Mouse (Mus musculus) regulatory T cell (primary cell): Measurements from ENCODE around the gene Zfp593.
"Not testable (repeated sequence)": the region's sequence is repeated elsewhere in the genome, so short reads cannot be mapped to it uniquely, and the experiment has no call there.

Source experiments
- in situ Hi-C: fragments of 300-600 bp; cut with MboI, MseI; formaldehyde crosslinking; loops from one replicate; pipeline ENCODE4 v1.15.1; 2025; ENCODE audit warnings: high pct_unique_total_duplicates

Zfp593 gene

DNA sequence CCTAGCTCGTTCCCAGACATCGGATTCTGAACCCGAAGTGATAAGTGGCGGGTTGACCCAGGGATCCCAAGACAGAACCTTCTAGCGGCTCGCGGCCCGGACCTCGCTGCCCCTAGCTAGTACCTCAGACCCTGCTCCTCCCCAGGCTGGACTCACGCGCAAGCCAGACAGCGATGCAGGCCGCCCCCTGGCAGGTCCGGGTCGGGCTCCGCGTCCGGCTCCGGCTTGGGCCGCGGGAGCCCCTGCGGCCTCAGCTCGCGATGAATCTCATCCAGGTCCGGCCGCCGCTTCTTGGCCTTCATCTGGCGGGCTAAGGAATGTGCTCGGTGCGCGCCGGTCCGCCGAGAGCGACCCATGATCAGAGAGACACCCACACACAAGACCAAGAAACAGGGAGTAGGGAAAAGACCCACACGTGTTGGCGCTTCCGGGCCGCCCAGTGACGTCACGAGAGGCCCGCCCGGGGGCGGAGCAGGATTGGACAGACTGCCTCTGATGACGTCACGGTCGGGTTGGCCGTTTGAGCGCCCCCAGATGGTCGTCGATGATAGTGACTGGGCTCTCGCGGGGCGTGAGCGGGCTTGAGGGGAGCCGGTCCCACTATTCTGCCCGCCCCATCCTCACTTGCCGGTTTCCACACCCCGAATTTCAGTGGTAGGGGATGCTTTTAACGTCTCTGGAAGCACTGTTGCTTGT lies at the start of gene Zfp593:
TSS of gene Zfp593 (minus strand) at position 445 of the 696 bp plus-strand sequence.
- in situ Hi-C loops: no loop called here

DNA sequence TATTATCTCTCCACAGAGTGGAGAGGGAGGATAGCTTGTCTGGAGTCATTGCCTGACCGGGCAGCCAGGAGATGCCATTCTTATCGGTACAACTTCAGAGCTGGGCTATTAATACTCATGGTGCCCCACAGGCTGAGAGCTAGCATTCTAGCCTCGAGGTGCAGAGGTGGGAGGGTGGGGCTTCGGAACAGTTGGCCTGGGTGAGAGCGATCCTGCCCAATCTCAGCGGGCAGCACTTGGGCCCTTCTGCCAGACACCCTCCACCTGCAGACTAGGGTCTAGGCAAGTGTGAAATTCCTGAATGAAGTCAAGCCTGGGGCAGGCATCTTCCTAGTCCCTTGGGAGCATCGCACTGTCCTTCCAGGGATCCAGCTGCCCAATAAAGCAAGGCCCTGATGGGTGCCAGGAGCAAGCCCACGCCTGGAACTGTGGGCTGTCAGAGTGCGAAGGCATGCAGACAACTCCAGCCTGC lies 48.3 kb upstream of the Zfp593 start:
- in situ Hi-C loops: no loop called here

DNA sequence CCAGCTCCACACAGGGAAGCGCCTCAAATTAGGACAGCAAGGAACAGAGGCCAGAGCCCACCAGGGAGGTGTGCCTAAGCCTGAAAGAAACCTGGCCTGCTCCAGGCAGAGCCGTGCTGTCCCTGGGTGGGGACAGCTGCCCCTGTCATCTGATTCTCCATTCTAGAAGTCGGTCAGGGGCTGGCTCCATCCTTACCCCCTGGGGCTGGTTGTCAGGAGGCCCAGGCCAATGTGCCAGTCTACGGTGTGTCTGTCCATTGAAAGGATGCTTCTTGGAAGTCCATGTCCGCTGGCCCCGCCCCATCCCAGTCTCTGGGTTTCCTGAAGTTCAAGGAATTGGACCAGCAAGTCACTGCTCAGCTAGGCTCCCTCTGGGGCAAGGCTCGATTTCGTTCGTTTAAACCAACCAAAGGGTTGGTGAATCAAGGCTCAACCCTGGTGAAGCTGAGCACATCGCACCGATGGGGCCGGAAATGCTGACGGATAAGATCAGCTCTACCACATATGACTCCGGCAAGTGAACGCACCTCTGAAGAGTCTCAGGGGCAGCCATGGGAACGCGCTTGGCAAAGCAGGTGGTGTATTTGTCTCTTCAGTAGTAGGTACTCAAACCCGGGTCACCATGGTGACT lies 47.8 kb upstream of the Zfp593 start:
- in situ Hi-C loops: no loop called here

DNA sequence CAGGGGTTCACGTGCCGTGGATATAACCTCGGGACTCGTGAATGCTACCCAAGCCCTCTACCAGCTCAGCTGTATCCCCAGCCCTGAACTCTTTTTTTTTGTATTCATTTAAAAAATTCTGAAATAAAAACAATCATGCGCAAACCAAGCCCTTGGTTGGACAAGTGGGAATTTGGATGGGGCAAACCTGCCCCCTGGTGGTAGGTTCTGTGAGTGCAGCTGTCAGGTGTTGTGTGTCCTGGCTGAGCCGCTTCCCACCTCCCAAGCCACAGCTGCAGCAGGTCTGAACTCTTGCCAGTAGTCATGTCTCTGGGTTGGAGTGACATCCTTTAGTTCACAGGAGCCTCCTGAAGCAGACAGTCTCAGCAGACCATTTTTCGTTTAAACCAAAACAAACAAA lies 46.7 kb upstream of the Zfp593 start:
- in situ Hi-C loops: no loop called here

DNA sequence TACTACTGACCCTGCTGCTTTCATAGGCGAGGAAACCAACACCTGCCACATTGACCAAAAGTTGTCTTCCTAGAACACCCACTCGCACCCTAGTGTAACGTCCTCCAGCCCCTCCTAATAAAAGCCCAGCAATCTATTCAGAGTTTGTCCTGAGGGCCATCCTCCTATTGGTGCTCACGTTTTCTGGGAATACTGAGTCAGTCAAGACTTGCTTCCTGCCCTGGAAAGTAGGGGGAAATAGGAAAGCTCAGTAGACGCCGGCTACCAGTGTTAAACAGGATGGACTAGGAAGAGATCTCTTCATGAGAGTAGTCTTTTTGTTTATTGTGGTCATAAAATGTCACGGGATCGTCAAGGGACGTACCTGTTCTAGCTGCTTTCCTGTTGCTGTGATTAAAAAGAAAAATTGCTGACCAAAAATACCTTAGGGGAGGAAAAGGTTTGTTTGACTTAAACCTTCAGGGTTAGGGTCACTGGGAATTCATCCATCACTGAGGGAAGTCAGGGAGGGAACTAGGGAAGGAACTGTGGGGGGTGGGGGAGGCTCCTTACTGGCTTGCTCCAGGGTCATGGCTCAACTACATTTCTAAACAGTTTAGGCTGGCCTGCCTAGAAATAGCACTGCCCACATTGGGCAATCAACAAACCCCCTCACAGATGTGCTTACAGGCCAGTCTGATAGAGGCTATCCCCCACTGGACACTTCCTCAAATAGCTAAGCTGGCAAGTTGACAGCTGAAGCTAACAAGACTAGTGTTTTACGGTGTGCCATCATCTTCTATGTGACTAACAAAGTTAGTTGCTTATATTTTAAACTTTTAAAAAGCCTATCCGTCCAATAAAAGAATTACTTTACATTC lies 43.2 kb upstream of the Zfp593 start:
- in situ Hi-C loops: no loop called here

DNA sequence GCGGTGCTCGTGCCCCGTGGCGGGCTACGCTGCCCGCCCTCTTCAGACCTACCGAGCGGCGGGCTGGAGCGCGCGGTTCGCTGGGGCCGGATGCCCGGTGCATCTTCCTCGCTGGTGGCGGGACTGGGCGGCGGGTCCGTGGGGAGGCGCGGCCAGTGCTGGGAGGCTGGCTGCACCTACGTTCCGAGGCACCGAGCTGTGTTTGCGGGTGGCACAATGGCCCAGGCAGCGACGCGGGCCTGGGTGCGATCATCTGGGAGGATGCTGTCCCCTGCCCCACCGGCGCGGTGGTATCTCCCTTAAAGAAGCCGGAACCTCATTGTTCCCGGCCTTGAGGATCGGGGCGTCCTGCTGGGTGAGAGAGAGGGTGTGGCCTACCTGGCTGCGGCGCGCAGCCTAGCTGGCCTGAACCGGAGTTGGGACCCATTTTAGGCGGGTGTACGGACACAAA lies 42.2 kb upstream of the Zfp593 start, which contains the start of gene Pdik1l:
TSS of gene Pdik1l (minus strand) at position 321 of the 451 bp plus-strand sequence.
- in situ Hi-C loops: no loop called here

DNA sequence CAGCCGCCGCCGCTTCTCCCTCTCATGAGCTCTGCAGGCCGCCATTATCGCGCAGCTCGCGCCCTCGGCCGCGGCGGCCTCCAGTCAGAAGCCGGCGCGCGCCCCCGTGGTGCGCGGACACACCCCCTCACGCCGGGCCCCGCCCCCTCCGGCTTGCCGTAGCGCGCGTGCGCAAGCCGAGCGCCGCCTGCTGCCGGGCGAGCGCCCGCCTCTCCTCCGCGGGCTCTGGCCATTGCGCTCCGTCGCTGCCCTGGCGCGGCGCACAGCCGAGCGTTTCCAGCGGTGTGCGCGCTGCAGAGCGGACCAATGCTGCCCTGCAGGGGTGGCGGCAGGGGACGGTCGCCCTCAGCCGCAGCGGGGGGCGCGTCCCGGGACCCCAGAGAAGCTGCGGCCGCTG lies 41.8 kb upstream of the Zfp593 start:
- in situ Hi-C loops: no loop called here

DNA sequence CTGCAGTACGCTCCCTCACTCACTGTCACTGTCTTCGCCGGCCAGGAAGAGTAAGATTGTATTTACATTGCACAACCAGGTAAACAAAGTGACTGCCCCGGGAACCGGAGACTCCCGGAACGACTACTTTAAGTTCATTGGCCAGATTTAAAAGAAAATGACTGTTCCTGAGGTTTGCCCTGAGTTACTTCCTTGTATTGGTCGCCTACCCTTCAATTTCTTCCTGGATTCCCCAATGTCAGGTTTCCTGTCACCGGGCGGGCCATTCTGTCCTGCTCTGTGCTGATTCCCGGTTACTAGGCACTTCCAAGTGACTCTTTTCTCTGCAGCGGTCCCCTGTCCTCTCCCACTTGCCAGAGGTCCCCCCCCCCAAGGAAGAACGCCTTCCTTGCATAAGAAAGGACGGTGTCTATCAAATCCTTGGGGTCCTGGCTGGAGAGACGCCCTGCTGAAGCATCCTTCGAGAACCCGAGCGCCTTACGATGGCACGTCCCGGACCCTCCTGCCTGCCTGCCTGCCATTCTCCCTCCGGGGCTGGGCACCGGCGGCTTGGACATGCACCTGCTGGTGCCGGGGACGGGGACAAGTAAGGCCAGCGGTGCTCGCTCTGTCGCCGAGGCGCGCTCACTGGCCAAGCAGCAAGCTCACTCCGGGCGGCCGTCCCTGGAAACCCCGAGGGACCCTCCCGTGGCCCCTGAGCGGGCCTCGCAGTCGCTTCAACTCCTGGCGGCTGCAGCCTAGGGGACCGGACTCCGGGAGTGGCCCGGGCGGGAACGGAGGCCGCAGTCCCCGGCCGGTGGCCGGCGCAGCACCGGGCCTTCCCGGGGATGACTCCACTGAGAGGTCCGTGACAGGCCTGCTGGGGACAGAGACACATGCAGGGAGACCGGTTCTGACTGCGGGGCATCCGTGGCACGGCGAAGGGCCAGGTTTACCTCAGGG lies 41.1 kb upstream of the Zfp593 start:
- in situ Hi-C loops: no loop called here

DNA sequence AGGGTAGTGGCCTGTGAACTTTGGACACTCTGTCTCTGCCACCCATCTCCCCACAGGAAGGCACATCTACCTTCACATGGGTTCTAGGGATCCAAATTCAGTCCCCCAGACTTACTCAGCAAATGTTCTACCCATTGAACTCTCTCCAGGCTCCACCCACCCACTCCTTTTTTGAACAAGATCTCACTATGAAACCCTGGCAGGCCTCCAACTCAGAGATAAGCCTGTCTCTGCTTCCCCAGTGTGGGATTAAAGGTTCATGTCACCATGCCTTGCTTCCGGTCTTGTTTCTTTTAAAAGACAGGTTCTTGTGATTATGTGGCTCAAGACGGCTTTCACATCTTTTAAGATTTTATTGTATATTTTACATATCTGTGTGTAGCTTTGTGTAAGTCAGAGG lies 39.5 kb upstream of the Zfp593 start:
- in situ Hi-C loops: no loop called here

DNA sequence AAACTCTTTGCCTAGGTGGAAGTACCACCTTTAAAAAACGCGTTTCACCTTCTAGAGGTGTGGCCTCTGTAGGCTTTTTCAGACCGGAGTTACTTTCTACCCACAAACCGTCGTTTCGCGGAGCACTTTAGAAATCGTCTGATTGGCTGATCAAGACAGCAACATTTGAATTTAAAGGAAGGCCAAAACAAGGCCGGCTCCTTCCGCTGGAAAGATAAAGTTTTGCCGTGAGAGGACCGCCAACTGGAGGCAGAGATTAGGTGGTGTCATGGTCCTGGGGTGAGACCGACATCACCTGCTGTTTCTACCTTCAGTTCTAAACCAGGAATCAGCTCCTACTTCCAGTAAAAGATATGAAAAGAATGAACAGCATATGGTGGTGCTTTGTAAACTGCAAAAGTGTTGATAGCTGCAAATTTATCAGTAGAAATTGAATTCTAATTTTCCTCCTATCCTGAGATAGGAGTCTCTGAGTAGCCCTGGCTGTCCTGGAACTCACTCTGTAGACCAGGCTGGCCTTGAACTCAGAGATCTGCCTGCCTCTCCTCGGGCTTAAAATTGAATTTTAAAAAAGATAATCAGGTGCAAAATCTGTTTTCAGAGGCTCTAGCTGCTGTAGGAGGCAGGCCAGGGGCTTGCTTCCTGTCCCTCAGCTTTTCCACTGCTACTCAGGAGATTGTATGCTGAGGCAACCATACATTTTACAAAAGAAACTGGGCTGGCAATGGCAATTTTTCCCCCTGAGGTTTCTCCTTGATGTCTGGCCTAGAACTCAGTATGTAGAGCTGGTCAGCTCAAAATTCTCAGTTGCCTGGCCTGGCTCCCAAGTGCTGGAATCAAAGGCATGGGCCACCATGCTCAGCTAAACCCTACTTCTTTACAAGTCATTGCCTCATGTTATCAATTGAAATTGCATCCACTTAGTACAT lies 28.3 kb upstream of the Zfp593 start:
- in situ Hi-C loops: no loop called here

DNA sequence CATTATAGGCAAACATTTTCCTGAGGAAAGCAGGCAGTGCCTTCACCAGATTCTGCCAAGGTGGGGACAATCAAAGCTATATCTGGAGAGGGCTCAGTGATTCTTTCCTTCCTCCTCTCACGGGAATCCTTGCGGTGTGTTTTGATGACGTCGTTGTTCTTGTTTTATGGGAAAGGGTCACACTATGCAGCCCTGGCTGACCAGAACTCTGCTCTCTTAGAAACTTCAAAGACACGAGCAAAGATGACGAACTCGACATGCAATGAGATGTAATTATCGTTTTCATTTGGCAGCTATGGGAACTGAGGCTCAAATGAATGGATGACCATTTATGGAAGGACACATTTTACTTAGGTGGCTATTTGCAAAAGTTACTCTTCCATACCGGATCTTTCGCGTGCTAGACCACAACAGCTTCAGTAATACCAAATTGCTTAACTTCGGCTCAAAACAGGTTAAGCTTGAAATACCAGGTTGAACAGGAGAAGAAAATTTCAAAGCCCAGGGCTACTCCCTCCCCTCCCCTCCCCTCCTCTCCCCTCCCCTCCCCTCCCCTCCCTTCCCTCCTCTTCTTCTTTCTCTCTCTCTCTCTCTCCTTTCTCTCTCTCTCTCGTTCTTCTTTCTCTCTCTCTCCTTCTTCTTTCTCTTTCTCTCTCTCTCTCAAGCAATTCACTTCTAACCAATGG lies 27.5 kb upstream of the Zfp593 start:
- in situ Hi-C loops: no loop called here

DNA sequence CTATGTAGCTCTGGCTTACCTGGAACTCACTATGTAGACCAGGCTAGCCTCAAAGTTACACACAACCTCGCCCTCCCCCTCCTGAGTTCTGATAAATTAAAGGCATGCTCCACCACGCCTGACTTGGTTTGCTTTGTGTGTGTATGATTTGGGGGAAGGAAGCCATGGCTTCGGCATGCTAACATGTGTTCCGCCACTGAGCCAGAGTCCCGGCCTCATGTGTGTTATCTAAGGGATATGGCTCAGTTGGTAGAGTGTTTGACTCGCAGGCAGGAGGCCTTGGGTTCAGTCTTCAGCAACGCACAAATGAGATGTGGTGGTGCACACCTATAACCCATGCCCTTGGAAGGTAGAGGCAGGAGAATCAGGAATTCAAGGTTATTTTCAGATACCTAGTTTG lies 26.6 kb upstream of the Zfp593 start:
- in situ Hi-C loops: no loop called here

DNA sequence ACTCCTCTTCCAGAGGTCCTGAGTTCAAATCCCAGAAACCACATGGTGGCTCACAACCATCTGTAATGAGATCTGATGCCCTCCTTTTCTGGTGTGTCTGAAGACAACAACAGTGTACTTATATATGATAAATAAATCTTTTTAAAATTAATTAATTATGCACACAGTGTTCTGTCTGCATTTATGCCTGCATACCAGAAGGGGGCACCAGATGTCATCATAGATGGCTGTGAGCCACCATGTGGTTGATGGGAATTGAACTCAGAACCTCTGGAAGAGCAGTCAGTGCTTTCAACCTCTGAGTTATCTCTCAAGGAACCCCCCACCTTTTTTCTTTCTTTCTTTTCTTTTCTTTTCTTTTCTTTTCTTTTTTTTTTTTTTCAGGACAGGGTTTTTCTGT lies 24.2 kb upstream of the Zfp593 start:
- in situ Hi-C loops: not testable (repeated sequence)

DNA sequence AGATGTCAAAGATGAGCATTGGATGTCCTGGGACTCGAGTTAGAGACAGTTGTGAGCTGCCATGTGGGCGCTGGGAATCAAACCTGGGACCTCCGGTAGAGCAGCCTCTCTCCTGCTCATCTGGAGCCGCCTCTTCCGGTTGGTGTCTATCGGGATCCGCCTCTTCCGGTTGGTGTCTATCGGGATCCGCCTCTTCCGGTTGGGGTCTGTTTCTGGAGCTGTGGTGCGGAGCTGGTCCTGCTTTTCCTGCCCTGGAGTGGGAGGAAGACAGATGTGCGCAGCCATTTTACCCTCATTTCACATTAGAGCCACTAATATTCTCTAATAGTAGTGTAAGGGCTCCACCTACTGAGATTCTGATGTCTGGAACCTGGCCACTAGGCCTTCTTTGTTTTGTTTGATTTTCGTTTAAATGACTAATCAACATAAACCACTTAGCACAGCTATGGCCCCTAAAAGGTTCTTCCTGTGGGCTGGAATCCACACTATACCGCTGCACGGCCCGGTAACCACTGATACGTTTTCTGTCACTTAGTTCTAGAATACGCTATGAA lies 22.8 kb upstream of the Zfp593 start:
- in situ Hi-C loops: no loop called here

DNA sequence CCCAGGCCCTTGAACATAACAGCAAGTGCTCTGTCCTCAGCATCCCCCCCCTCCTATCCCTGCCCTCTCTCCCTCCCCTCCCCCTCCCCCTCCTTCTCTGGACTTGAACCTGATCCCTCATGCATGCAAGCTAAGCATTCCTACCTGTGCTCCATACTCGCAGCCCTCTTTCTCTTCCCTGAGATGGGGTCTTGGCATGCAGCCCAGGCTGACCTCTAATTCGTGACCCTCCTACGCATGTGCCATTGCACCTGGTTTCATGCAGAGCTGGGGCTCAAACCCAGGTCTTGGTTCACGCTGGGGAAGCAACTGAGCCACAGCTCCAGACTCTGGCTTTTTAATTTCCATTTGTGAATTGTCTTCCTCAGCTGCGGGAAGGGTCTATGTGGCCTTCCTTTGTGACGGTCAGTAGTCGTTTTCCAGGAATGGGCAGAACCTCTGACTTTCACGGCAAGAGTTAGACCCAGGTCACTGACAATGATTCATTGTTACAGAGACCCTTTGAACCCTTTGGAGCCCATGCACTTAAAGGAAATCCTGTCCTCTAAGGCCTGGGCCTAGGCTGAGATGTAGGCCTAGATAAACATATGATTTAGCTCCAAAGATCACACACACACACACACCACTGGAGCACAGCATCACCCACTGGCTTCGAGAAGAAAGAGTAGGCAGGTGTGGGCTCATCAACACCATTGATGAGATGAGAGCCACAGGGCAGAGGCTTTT lies 20.6 kb upstream of the Zfp593 start:
- in situ Hi-C loops: no loop called here

DNA sequence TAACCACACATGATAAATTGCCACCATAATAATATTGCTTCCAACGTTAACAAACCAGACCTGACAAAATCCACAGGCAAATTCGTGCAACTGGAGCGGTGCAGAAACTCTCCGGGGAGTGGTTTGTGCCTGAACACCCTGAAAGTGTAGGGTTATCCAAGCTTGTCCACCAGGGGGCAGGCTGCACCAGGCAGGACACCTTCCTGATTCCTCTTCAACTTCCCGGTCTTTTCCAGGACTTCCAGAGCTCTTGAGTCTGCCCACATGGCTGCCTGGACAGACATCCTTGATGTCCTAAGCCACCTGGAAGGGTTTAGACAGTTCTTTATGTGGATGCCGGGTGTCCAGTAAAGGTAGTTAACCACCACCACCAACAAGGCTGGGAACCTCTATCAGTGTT lies 17.8 kb upstream of the Zfp593 start:
- in situ Hi-C loops: no loop called here

DNA sequence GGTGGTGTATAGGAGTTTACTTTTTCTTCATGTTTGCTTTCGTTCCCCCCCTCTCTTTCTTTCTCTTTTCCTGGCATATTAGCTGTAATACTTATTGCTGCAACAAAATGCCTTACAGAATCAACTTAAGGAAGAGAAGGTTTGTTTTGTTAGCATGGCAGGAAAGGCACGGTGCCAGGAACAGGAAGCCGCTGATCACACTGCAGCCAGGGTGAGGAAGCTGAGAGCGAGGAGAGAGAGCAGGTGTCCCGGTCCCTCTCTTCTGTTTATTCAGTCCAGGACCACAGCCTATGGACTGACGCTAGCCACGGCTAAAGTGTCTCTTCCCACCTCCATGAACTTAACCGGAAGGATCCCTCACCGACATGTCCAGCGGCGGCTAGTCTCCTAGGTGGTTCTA lies 13.0 kb upstream of the Zfp593 start:
- in situ Hi-C loops: loop anchor here (5.0 to 10.0 kb wide), 2 partner anchors 39 to 1456 kb away; no protein-coding TSS in a partner anchor
